Mouse (Mus musculus) spleen, adult 2 months (tissue): ENCODE measurements around the gene Rbbp6.
A peak's percentile ranks its signal among the peaks of the same experiment; 100 is the strongest.

ENCODE experiments used
- CTCF ChIP-seq: fragments of 200-500 bp; IDR thresholded peaks from 2 replicates; pipeline ENCODE4 v1.5.1; 2011; ENCODE audit warnings: mild to moderate bottlenecking, inconsistent platforms; ENCODE audit not compliant: insufficient read depth, insufficient read length, insufficient replicate concordance; ENCODE audit errors: extremely low read depth
- POLR2A ChIP-seq: fragments of 200-500 bp; IDR thresholded peaks from 2 replicates; pipeline ENCODE4 v1.6.1; 2011; ENCODE audit warnings: low read depth, low read length, inconsistent platforms

DNA sequence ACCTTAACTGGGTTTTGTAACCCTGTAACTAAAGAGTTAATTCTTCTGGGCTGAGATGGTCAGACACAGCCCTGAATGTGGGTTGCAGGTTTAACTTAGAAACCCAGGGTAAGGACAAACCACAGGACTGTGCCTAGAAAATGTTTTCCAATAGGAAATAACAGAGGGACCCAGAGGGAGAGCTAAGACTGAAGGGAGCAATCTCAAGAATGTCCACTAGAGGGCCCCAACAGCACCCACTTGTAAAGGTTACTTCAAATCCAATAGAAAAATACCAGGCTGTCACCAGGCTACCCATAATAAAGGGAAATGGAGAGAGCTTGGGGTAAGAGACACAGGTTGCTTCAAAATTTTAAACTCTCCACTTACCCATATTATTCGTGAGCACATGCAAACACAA lies 20.3 kb upstream of the Rbbp6 start:
- TF ChIP-seq CTCF (peak; percentile 37; the same call in 1 of the 2 replicates), POLR2A (no peak)
